Mouse (Mus musculus) hindbrain, embryonic 13.5 days (tissue): ENCODE results near the gene Ints6l. TPM values are rescaled to one million over a fixed set of nuclear protein-coding genes. Genes with fewer than 3 reads are reported as not detected.

Source experiments
- ATAC-seq: fragments of 200-750 bp; cut with Nextera tagmentation; 2 replicates; pipeline ENCODE4 v1.8.0; 2017; ENCODE audit warnings: moderate TSS enrichment; ENCODE audit not compliant: low FRiP score
- H3K27ac ChIP-seq: fragments of 300-500 bp; sonication (generic); 2 replicates; pipeline ENCODE4 v1.5.1; 2015; ENCODE audit warnings: inconsistent platforms, mild to moderate bottlenecking, moderate library complexity
- H3K27me3 ChIP-seq: fragments of 300-500 bp; sonication (generic); 2 replicates; pipeline ENCODE4 v1.6.1; 2015; ENCODE audit warnings: mild to moderate bottlenecking, inconsistent platforms
- H3K36me3 ChIP-seq: fragments of 300-500 bp; sonication (generic); 2 replicates; pipeline ENCODE4 v1.6.1; 2015; ENCODE audit warnings: mild to moderate bottlenecking, inconsistent platforms
- H3K4me1 ChIP-seq: fragments of 300-500 bp; sonication (generic); replicated peaks from 2 replicates; pipeline ENCODE4 v1.6.1; 2015; ENCODE audit warnings: inconsistent platforms
- H3K4me2 ChIP-seq: fragments of 300-500 bp; sonication (generic); 2 replicates; pipeline ENCODE4 v1.6.1; 2015; ENCODE audit warnings: inconsistent platforms, mild to moderate bottlenecking, moderate library complexity
- H3K4me3 ChIP-seq: fragments of 300-500 bp; sonication (generic); 2 replicates; pipeline ENCODE4 v1.5.1; 2015; ENCODE audit warnings: mild to moderate bottlenecking, inconsistent platforms
- H3K9ac ChIP-seq: fragments of 300-500 bp; sonication (generic); 2 replicates; pipeline ENCODE4 v1.6.1; 2015; ENCODE audit warnings: mild to moderate bottlenecking, inconsistent platforms
- H3K9me3 ChIP-seq: fragments of 300-500 bp; sonication (generic); 2 replicates; pipeline ENCODE4 v1.6.1; 2016; ENCODE audit warnings: inconsistent platforms
- WGBS: fragments of 180-500 bp; shearing (Covaris S2); methylation state at CpG from one replicate; pipeline ENCODE4 v1.1.7; 2015; 5-methylcytosine and 5-hydroxymethylcytosine counted together
- polyA plus RNA-seq: library from polyadenylated mRNA; unstranded; fragments of >200 nt; fragmentation: Nextera tagmentation; extraction: Ambion mirVana; gene quantifications from 2 replicates; pipeline ENCODE4 v1.2.1, GENCODE M21; 2015

The Ints6l gene
- polyA plus RNA-seq, 1 experiment from 2014 or later = 18.8 TPM

DNA sequence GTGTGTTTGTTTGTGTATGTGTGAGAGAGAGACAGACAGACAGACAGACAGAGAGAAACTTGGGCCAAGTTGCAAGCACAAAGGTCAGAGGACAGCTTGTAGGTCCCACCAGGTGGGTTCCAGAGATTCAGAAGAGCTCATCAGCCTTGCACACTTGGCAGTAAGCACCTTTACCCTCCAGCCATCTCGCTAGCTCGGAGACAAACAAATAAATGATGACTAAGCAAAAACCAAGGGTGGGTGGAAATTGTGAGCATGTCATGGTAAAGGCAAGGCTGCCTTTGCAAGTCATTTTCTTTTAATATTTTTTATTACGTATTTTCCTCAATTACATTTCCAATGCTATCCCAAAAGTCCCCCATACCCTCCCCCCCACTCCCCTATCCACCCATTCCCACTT is 98.9 kb downstream of the Ints6l start:
- WGBS = 89% methylated on average over 3 of the region's 3 CpGs
- H3K9ac ChIP-seq = no peak overlapping the region
- H3K27me3 ChIP-seq = no peaks in the 10 kb centered on the region
- H3K27ac ChIP-seq = no peak overlapping the region
- no peaks in the 10 kb centered on the region for H3K36me3 ChIP-seq
- H3K4me1 ChIP-seq = no peaks in the 10 kb centered on the region
- no peak overlapping the region for H3K4me2 ChIP-seq
- no peaks in the 10 kb centered on the region for H3K9me3 ChIP-seq
- H3K4me3 ChIP-seq = no peak overlapping the region
- no peak for ATAC-seq

Other genes with a start within 250 kb of the Ints6l start
- not detected in 2 replicates for gene Gm773, start 242.0 kb upstream of the Ints6l start, polyA plus RNA-seq
- gene Zfp449, start 108.5 kb upstream of the Ints6l start, polyA plus RNA-seq = 5.4 and 5.5 TPM in 2 replicates
- gene Smim10l2a, start 80.3 kb upstream of the Ints6l start, polyA plus RNA-seq = 20.4 and 20.7 TPM in 2 replicates
- 1.4 TPM in 1 of 2 replicates, not detected in the other for gene Gm2174, start 6.9 kb upstream of the Ints6l start, polyA plus RNA-seq
- gene Gm10477, start 69.9 kb downstream of the Ints6l start, polyA plus RNA-seq = not detected in 2 replicates
- gene Gm648, start 94.7 kb downstream of the Ints6l start, polyA plus RNA-seq = 0.19 and 0.27 TPM in 2 replicates
- 54.1 and 54.9 TPM in 2 replicates for gene Mmgt1, start 143.2 kb downstream of the Ints6l start, polyA plus RNA-seq
- gene Slc9a6, start 154.9 kb downstream of the Ints6l start, polyA plus RNA-seq = 52.5 and 54.8 TPM in 2 replicates